Mouse (Mus musculus): Measurements from ENCODE around the gene Epha6.

GRCm38 (mm10) chr16:60121435-60121834 is 483.9 kb downstream of the Epha6 start:
- TF ChIP-seq POLR2A (IDR thresholded peaks at IDR 0.05; ENCODE audit: borderline replicate concordance, low read depth, low read length) (no peak), CTCF (IDR thresholded peaks at IDR 0.05; ENCODE audit: low read depth, low read length) (no peak)
